21 mouse cellular contexts compared by ENCODE assay signal in genomic region chr7:129657867-129658266, GRCm38 (mm10).
A peak's percentile ranks its signal among the peaks of the same experiment; 100 is the strongest.
DNase-seq lines count a peak whose midpoint lies in the region; ATAC-seq and TF ChIP-seq lines count a peak whose summit lies in the region.
"Had no signal": no experiment of that assay in that cellular context is flagged by ENCODE, and none has a peak within 500 bp of the region (broad histone marks: within the 10 kb centered on the region; RNA-seq: fewer than 3 reads in every experiment).

No protein-coding gene starts in this region.

- no peak for DNase-seq in lung, adult 18-20 months
- peak; percentile 70 for DNase-seq in lung, postnatal 0 days (ENCODE audit: low spot score)
- no peak for DNase-seq in lung, postnatal 4 days
- DNase-seq: adrenal gland, adult 2 months; adrenal gland, postnatal 10 days; adrenal gland, postnatal 25 days; cerebellum, adult 11 months; cerebellum, adult 18-20 months; cerebellum, adult 8-10 months; cerebellum, adult 9-11 months; cerebellum, postnatal 14 days; cerebellum, postnatal 36 days; embryo, embryonic 11 days had no signal

- no peak for TF ChIP-seq CTCF in lung, postnatal 0 days (IDR thresholded peaks at IDR 0.05)

- H3K4me3 ChIP-seq in lung, embryonic 15.5 days, result no peak overlapping the region
- no peak overlapping the region for H3K4me3 ChIP-seq in lung, postnatal 0 days (ENCODE audit: low read depth, low read length)
- H3K4me3 ChIP-seq: embryonic facial prominence, embryonic 13.5 days; embryonic facial prominence, embryonic 15.5 days; erythroblast, embryonic 14.5 days; forebrain, embryonic 10.5 days; forebrain, embryonic 12.5 days had no signal

- no peaks in the 10 kb centered on the region for H3K36me3 ChIP-seq in lung, embryonic 15.5 days
- H3K36me3 ChIP-seq in lung, postnatal 0 days (ENCODE audit: insufficient read depth, low read length), result no peaks in the 10 kb centered on the region
- H3K36me3 ChIP-seq: embryonic facial prominence, embryonic 13.5 days; embryonic facial prominence, embryonic 15.5 days; forebrain, embryonic 10.5 days; forebrain, embryonic 12.5 days had no signal

- no peak overlapping the region for H3K9ac ChIP-seq in lung, embryonic 15.5 days
- no peak overlapping the region for H3K9ac ChIP-seq in lung, postnatal 0 days (replicated peaks; ENCODE audit: low read depth)
- H3K9ac ChIP-seq: embryonic facial prominence, embryonic 13.5 days; embryonic facial prominence, embryonic 15.5 days; forebrain, embryonic 12.5 days had no signal

- no peaks in the 10 kb centered on the region for H3K27me3 ChIP-seq in lung, embryonic 15.5 days
- H3K27me3 ChIP-seq in lung, postnatal 0 days (replicated peaks; ENCODE audit: insufficient read depth, low read length), result no peaks in the 10 kb centered on the region
- H3K27me3 ChIP-seq: embryonic facial prominence, embryonic 13.5 days; embryonic facial prominence, embryonic 15.5 days had no signal

- no peak for ATAC-seq in lung, embryonic 15.5 days (ENCODE audit: borderline replicate concordance, extremely low read depth, low FRiP score, low TSS enrichment)
- peak; percentile 27 for ATAC-seq in lung, postnatal 0 days
- ATAC-seq: forebrain, embryonic 14.5 days; forebrain, embryonic 16.5 days had no signal

- H3K4me2 ChIP-seq in lung, embryonic 15.5 days, result no peak overlapping the region
- no peak overlapping the region; the same call in 1 of the 2 replicates for H3K4me2 ChIP-seq in lung, postnatal 0 days (replicated peaks; ENCODE audit: low read depth, low read length)
- H3K4me2 ChIP-seq: embryonic facial prominence, embryonic 13.5 days; embryonic facial prominence, embryonic 15.5 days; forebrain, embryonic 12.5 days had no signal

- peak overlapping the region; percentile 80 for H3K27ac ChIP-seq in lung, embryonic 15.5 days
- H3K27ac ChIP-seq in lung, postnatal 0 days (ENCODE audit: low read length), result no peak overlapping the region
- H3K27ac ChIP-seq: embryonic facial prominence, embryonic 13.5 days; embryonic facial prominence, embryonic 15.5 days; forebrain, embryonic 10.5 days; forebrain, embryonic 12.5 days had no signal

- 54% methylated on average over 8 of the region's 8 CpGs for WGBS in lung, embryonic 15.5 days
- 52% methylated on average over 8 of the region's 8 CpGs for WGBS in lung, postnatal 0 days

- no peaks in the 10 kb centered on the region for H3K9me3 ChIP-seq in lung, embryonic 15.5 days
- no peaks in the 10 kb centered on the region for H3K9me3 ChIP-seq in lung, postnatal 0 days (ENCODE audit: low read length)
- H3K9me3 ChIP-seq: embryonic facial prominence, embryonic 13.5 days; embryonic facial prominence, embryonic 15.5 days; forebrain, embryonic 10.5 days; forebrain, embryonic 12.5 days had no signal

- peak; percentile 72 for TF ChIP-seq EP300 in lung, postnatal 0 days (IDR thresholded peaks at IDR 0.05)

- H3K4me1 ChIP-seq in lung, embryonic 15.5 days, result peaks cover 54% of the 10 kb centered on the region
- peaks cover 3% of the 10 kb centered on the region; the same call in 1 of the 2 replicates for H3K4me1 ChIP-seq in lung, postnatal 0 days (ENCODE audit: insufficient read depth, low read depth, low read length)
